ENCODE assay signal across 8 mouse cellular contexts in the genomic region with DNA sequence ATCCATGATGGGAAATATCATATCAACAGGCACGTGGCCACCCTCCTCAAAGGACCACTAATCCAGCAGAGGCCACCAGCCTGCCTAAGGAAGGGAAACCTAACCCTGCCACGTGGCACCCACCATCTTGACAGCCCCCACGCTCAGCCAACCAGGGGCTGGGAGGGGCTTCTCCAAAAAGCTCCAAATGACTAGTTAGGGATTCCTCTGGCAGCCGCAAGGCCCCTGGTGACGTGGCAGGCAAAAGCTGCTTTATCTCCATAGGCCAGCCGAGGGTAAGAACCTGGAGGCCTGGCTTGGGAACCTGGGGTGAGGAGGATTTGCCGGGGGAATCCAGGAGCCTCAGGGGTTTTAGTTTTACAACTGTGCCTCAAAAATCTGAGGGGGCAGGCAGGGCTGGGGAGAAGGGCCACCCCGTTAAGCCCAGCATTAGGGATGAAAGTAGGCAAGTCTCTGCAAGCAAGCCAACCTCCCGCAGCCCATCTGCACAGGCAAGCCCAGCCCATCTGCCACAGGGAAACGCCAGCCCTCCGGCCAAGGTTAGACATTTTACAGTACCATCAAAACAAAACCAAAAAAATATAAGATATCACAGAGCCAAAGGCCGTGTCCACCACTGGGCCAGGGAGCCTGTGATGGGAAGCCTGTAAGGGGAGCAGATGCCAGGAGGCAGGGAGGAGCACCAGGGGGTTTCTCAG. TPM values are rescaled to one million over a fixed set of nuclear protein-coding genes. Genes with fewer than 3 reads are reported as not detected.
A peak's percentile ranks its signal among the peaks of the same experiment; 100 is the strongest.
DNase-seq lines count a peak whose midpoint lies in the region; ATAC-seq and TF ChIP-seq lines count a peak whose summit lies in the region.

No protein-coding gene starts in this region.

- peak overlapping the region; percentile 85 for H3K4me3 ChIP-seq in gastrocnemius, adult 2 months
- peak overlapping the region; percentile 41 for H3K4me3 ChIP-seq in hindbrain, postnatal 0 days (ENCODE audit: low read length)
- peak overlapping the region; percentile 75 for H3K4me3 ChIP-seq in lung, embryonic 15.5 days
- H3K4me3 ChIP-seq in small intestine, adult 2 months (ENCODE audit: low read depth, low read length), result peak overlapping the region; percentile 70

- H3K27ac ChIP-seq in gastrocnemius, adult 2 months, result peak overlapping the region; percentile 97
- H3K27ac ChIP-seq in hindbrain, postnatal 0 days, result peak overlapping the region; percentile 77
- peak overlapping the region; percentile 99 for H3K27ac ChIP-seq in lung, embryonic 15.5 days
- H3K27ac ChIP-seq in small intestine, adult 2 months (ENCODE audit: insufficient read depth, low read depth, low read length), result peak overlapping the region; percentile 71; the same call in 1 of the 2 replicates

- no peaks in the 10 kb centered on the region for H3K27me3 ChIP-seq in hindbrain, postnatal 0 days (ENCODE audit: insufficient read depth, low read length)
- H3K27me3 ChIP-seq in lung, embryonic 15.5 days, result no peaks in the 10 kb centered on the region
- no peaks in the 10 kb centered on the region for H3K27me3 ChIP-seq in small intestine, adult 2 months (ENCODE audit: control insufficient read depth, insufficient read depth, low read length)

- no peak for TF ChIP-seq CTCF in gastrocnemius, adult 2 months (IDR thresholded peaks at IDR 0.05)
- no peak for TF ChIP-seq CTCF in hindbrain, postnatal 0 days (IDR thresholded peaks at IDR 0.05; ENCODE audit: low read depth)
- TF ChIP-seq CTCF in small intestine, adult 2 months (IDR thresholded peaks at IDR 0.05; ENCODE audit: extremely low read depth, insufficient read length, insufficient replicate concordance, low read depth, low read length), result no peak

- intact Hi-C loops in gastrocnemius, adult 2 months (cut with DNase I), result no loop called here

- 18% methylated on average over 12 of the region's 12 CpGs for WGBS in hindbrain, postnatal 0 days
- WGBS in lung, embryonic 15.5 days, result 4% methylated on average over 12 of the region's 12 CpGs
- 73% methylated on average over 12 of the region's 12 CpGs for WGBS in small intestine, adult 2 months

- peak overlapping the region; percentile 58 for H3K9ac ChIP-seq in hindbrain, postnatal 0 days (replicated peaks; ENCODE audit: low read length)
- peak overlapping the region; percentile 90 for H3K9ac ChIP-seq in lung, embryonic 15.5 days

- TF ChIP-seq POLR2A in small intestine, adult 2 months (IDR thresholded peaks at IDR 0.05; ENCODE audit: low read depth, low read length), result no peak

- ATAC-seq in hindbrain, postnatal 0 days, result no peak
- ATAC-seq in lung, embryonic 15.5 days (ENCODE audit: borderline replicate concordance, extremely low read depth, low FRiP score, low TSS enrichment), result no peak
- ATAC-seq in monocyte, adult 5-6 weeks (replicated peaks; ENCODE audit: insufficient number of reproducible peaks, low FRiP score, low TSS enrichment, poor library complexity, severe bottlenecking), result no peak

- H3K36me3 ChIP-seq in hindbrain, postnatal 0 days (ENCODE audit: insufficient read depth, low read length), result no peaks in the 10 kb centered on the region
- peaks cover 41% of the 10 kb centered on the region for H3K36me3 ChIP-seq in lung, embryonic 15.5 days
- no peaks in the 10 kb centered on the region; the same call in 1 of the 2 replicates for H3K36me3 ChIP-seq in small intestine, adult 2 months (ENCODE audit: control insufficient read depth, insufficient read depth, low read length)

- H3K9me3 ChIP-seq in hindbrain, postnatal 0 days (ENCODE audit: low read length), result no peaks in the 10 kb centered on the region
- H3K9me3 ChIP-seq in lung, embryonic 15.5 days, result no peaks in the 10 kb centered on the region

- H3K4me1 ChIP-seq in hindbrain, postnatal 0 days (ENCODE audit: insufficient read depth, low read length), result peaks cover 36% of the 10 kb centered on the region
- peaks cover 65% of the 10 kb centered on the region for H3K4me1 ChIP-seq in lung, embryonic 15.5 days
- peaks cover 3% of the 10 kb centered on the region; the same call in 1 of the 2 replicates for H3K4me1 ChIP-seq in small intestine, adult 2 months (ENCODE audit: control insufficient read depth, insufficient read depth, insufficient read length, low read length)

- peak; percentile 70 for DNase-seq in adrenal gland, adult 2 months
- peak; percentile 56 for DNase-seq in cerebellum, adult 8-10 months
- peak; percentile 67 for DNase-seq in gastrocnemius, adult 2 months
- peak; percentile 54 for DNase-seq in hindbrain, postnatal 0 days (ENCODE audit: low spot score)
- no peak for DNase-seq in thymus, postnatal 4 days

- H3K4me2 ChIP-seq in hindbrain, postnatal 0 days (ENCODE audit: low read depth, low read length), result peak overlapping the region; percentile 63
- H3K4me2 ChIP-seq in lung, embryonic 15.5 days, result peak overlapping the region; percentile 90

RNA-seq across cellular contexts. Expression of a gene that starts 1.8 kb away (rescaled TPM):
- total RNA-seq in adrenal gland, adult 2 months (2021), result 100 to 1,000 TPM; 276 to 356 TPM
- 358 and 377 TPM in 2 replicates for polyA plus RNA-seq in adrenal gland, adult 2 months (2012; rRNA removed)
- total RNA-seq in gastrocnemius, adult 2 months (2021), result 100 to 1,000 TPM in 1 of 2 experiments, 10 to 100 TPM in 1; 47.0 to 124 TPM
- total RNA-seq in hindbrain, postnatal 0 days (2014; rRNA removed), result 214 and 215 TPM in 2 replicates
- polyA plus RNA-seq in hindbrain, postnatal 0 days (2015; fragmentation: Nextera tagmentation; extraction: Ambion mirVana), result 161 TPM in 2 replicates
- 1,817 and 1,834 TPM in 2 replicates for polyA plus RNA-seq in lung, embryonic 15.5 days (2015; fragmentation: Nextera tagmentation; extraction: Ambion mirVana)
- 87.6 and 89.7 TPM in 2 replicates for polyA plus RNA-seq in small intestine, adult 2 months (2012; rRNA removed)
- total RNA-seq in monocyte, adult 5-6 weeks (2017), result not detected in 3 replicates

RNA-seq across cellular contexts. Expression of a gene that starts 30.0 kb away (rescaled TPM):
- 10 to 100 TPM in 1 of 2 experiments, 1 to 10 TPM in 1; 7.2 to 12.9 TPM for total RNA-seq in adrenal gland, adult 2 months (2021)
- 26.6 TPM in 2 replicates for polyA plus RNA-seq in adrenal gland, adult 2 months (2012; rRNA removed)
- 1 to 10 TPM; 5.4 to 6.7 TPM for total RNA-seq in gastrocnemius, adult 2 months (2021)
- total RNA-seq in hindbrain, postnatal 0 days (2014; rRNA removed), result 40.5 and 47.6 TPM in 2 replicates
- 26.7 and 26.8 TPM in 2 replicates for polyA plus RNA-seq in hindbrain, postnatal 0 days (2015; fragmentation: Nextera tagmentation; extraction: Ambion mirVana)
- polyA plus RNA-seq in lung, embryonic 15.5 days (2015; fragmentation: Nextera tagmentation; extraction: Ambion mirVana), result 20.7 and 22.0 TPM in 2 replicates
- polyA plus RNA-seq in small intestine, adult 2 months (2012; rRNA removed), result 16.0 and 16.6 TPM in 2 replicates
- total RNA-seq in monocyte, adult 5-6 weeks (2017), result 1.3 to 1.6 TPM (median 1.5 TPM) in 3 replicates

Comparison
In these comparisons a context has a peak if more than half of its experiments do, and no peak if none do; other contexts are left out.
1. RNA of a gene that starts 1.8 kb away (total RNA-seq): 276 to 356 TPM in adrenal gland, adult 2 months, 214 to 215 TPM in hindbrain, postnatal 0 days and 47.0 to 124 TPM in gastrocnemius, adult 2 months; not detected in monocyte, adult 5-6 weeks; every median in the first group is over 10 times any median in the second.
2. Peak in every context shown above with its lines, with median percentiles within 50 percentile points of each other: H3K27ac ChIP-seq and H3K4me3 ChIP-seq.